Mouse (Mus musculus): ENCODE measurements at regions not wholly inside any gene's neighbourhood (a gene's known extent, or its start where the extent isn't known, plus 50 kb on each side); places are given as distances from the start of the nearest gene placed in this dataset.
A peak's percentile ranks its signal among the peaks of the same experiment; 100 is the strongest.

DNA sequence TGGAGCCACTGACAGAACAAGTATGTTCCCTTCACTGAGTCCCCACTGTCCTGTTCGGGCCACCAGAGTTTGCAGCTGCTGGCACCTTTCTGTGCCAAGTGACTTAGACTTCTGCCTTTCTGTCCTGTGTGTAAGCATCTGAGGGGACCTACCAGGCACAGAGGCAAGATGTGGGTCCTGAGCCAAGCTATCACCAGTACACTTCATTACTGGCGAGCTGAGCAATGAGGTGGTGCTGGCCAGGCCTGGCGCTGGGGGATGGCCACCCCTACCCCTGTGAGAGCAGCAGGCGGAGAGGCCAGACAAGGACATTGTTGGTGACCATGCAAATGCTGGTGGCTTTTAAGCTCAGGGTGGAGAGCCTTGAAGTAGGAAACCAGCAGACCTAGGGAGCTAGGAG is 87.6 kb upstream of the Mrps6 start:
- Histone ChIP-seq H3K9ac (ENCODE audit: low read length) (0 out of 2 replicates have a peak overlapping the region, but pooled peaks have one; percentile 17), H3K4me1 (ENCODE audit: control insufficient read depth, insufficient read depth, low read length) (peaks cover 12% of the 10 kb centered on the region), H3K4me3 (ENCODE audit: low read length) (no peak overlapping the region), H3K4me2 (ENCODE audit: low read depth, low read length) (no peak overlapping the region), H3K27ac (ENCODE audit: low read length) (peak overlapping the region; percentile 64), H3K36me3 (ENCODE audit: control insufficient read depth, insufficient read depth) (no peaks in the 10 kb centered on the region), H3K9me3 (replicated peaks; ENCODE audit: control insufficient read depth, low read length) (no peaks in the 10 kb centered on the region), H3K27me3 (ENCODE audit: control insufficient read depth, insufficient read depth, low read length) (no peaks in the 10 kb centered on the region)
- 37% methylated on average over 4 of the region's 4 CpGs for WGBS
- ATAC-seq (replicated peaks; ENCODE audit: extremely low read depth, insufficient read depth, low FRiP score) = no peak; the same call in 1 of the 2 replicates

DNA sequence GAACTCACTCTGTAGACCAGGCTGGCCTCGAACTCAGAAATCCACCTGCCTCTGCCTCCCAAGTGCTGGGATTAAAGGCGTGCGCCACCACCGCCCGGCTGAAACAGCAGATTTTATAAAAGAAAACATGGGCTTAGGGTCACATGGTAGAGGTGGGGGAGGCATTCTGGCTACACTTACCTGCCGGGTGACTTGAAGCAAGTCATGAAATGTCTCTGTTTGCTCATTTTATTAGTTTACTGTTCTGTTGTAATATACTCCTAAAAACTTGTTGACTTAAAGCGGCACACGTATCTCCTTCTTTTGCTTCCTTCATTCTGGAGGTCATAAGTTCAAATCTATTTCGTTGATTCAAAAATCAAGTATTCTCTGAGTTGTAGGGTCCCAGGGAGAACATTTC is 84.9 kb upstream of the Mrps6 start:
- H3K36me3 ChIP-seq (ENCODE audit: control insufficient read depth, insufficient read depth) = no peaks in the 10 kb centered on the region
- H3K9me3 ChIP-seq (replicated peaks; ENCODE audit: control insufficient read depth, low read length) = no peaks in the 10 kb centered on the region
- no peaks in the 10 kb centered on the region for H3K27me3 ChIP-seq (ENCODE audit: control insufficient read depth, insufficient read depth, low read length)
- H3K4me1 ChIP-seq (ENCODE audit: control insufficient read depth, insufficient read depth, low read length) = peaks cover 12% of the 10 kb centered on the region
- H3K4me2 ChIP-seq (ENCODE audit: low read depth, low read length) = no peak overlapping the region
- H3K27ac ChIP-seq (ENCODE audit: low read length) = no peak overlapping the region
- H3K9ac ChIP-seq (ENCODE audit: low read length) = no peak overlapping the region
- WGBS = 88% methylated on average over 8 of the region's 9 CpGs
- ATAC-seq (replicated peaks; ENCODE audit: extremely low read depth, insufficient read depth, low FRiP score) = no peak
- H3K4me3 ChIP-seq (ENCODE audit: low read length) = no peak overlapping the region

DNA sequence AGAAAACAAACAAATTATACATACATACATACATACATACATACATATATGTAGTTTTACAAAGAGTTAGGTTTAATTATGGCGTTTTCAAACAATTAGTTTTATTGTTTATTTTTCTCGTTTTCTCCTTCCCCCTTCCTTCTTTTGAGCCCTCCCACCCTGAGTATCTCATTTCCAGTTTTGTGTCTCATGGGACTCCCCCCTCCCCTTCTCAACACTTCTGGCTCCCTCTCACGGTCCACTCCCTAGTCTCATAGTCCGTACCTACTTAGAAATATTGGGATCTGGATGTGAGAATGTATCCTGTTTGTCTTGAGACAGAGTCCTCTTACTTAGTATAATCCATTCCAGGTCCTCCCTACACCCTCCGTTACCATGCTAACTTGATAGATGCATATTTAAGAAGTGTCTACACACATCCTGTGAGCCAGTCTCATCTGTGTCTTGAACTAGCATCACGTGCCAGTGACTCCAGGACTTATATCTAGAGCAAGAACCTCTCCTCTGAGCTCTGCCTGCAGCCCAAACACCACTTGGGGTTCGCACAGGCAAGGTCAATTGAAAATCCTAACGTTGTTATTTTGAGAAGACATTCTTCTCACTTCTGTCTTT is 81.8 kb upstream of the Mrps6 start:
- Histone ChIP-seq H3K4me2 (ENCODE audit: low read depth, low read length) (no peak overlapping the region), H3K9ac (ENCODE audit: low read length) (no peak overlapping the region), H3K9me3 (replicated peaks; ENCODE audit: control insufficient read depth, low read length) (no peaks in the 10 kb centered on the region), H3K4me3 (ENCODE audit: low read length) (no peak overlapping the region), H3K4me1 (ENCODE audit: control insufficient read depth, insufficient read depth, low read length) (peaks cover 8% of the 10 kb centered on the region), H3K36me3 (ENCODE audit: control insufficient read depth, insufficient read depth) (no peaks in the 10 kb centered on the region), H3K27ac (ENCODE audit: low read length) (no peak overlapping the region), H3K27me3 (ENCODE audit: control insufficient read depth, insufficient read depth, low read length) (no peaks in the 10 kb centered on the region)
- 59% methylated on average over 8 of the region's 8 CpGs for WGBS
- no peak for ATAC-seq (replicated peaks; ENCODE audit: extremely low read depth, insufficient read depth, low FRiP score)

DNA sequence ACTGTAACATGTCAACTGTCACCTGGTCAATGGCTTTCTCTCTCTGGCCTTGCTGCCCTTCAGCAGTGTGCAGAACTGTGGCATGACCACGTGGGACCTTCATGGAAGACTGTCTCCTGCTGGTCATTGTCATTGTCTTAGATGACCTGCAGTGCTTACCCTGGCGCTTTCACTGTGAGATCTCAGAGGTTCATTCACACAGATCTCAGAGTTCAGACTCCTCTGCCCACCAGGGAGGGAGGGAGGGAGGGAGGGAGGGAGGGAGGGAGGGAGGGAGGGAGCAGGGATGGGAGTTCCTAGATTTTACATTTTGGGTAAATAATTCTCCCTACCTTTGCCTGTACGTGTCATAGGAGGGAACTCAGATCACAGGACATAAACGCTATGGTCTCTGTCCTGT is 79.6 kb upstream of the Mrps6 start:
- 0 out of 2 replicates have a peak overlapping the region, but pooled peaks have one; percentile 46 for H3K27ac ChIP-seq (ENCODE audit: low read length)
- peaks cover 8% of the 10 kb centered on the region for H3K4me1 ChIP-seq (ENCODE audit: control insufficient read depth, insufficient read depth, low read length)
- no peak overlapping the region for H3K4me2 ChIP-seq (ENCODE audit: low read depth, low read length)
- H3K4me3 ChIP-seq (ENCODE audit: low read length) = no peak overlapping the region
- H3K27me3 ChIP-seq (ENCODE audit: control insufficient read depth, insufficient read depth, low read length) = no peaks in the 10 kb centered on the region
- H3K9ac ChIP-seq (ENCODE audit: low read length) = no peak overlapping the region
- H3K36me3 ChIP-seq (ENCODE audit: control insufficient read depth, insufficient read depth) = no peaks in the 10 kb centered on the region
- H3K9me3 ChIP-seq (replicated peaks; ENCODE audit: control insufficient read depth, low read length) = no peaks in the 10 kb centered on the region
- WGBS = 28% methylated on average over 4 of the region's 4 CpGs
- ATAC-seq (replicated peaks; ENCODE audit: extremely low read depth, insufficient read depth, low FRiP score) = no peak

DNA sequence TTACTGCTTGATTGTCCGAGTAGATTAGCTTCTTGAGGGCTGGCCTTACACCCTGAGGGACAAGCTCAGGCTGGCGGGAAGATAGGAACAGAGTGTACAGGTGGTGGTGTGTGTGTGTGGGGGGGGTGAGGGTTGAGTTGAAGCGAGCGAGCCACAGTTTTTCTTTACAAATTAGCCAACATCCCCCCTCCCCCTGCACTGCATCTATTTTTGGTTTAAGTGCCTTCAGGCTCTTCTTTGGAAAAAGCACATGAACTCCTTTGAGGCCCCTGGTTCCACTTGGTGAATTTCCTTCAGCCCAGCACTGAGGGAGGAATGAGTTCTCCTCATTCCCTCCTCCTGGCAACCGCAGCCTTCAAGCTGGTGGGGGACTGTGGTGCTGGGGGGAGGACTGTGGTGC is 79.2 kb upstream of the Mrps6 start:
- Histone ChIP-seq H3K9me3 (replicated peaks; ENCODE audit: control insufficient read depth, low read length) (no peaks in the 10 kb centered on the region), H3K4me1 (ENCODE audit: control insufficient read depth, insufficient read depth, low read length) (peaks cover 8% of the 10 kb centered on the region), H3K4me3 (ENCODE audit: low read length) (no peak overlapping the region), H3K27ac (ENCODE audit: low read length) (0 out of 2 replicates have a peak overlapping the region, but pooled peaks have one; percentile 46), H3K9ac (ENCODE audit: low read length) (no peak overlapping the region), H3K4me2 (ENCODE audit: low read depth, low read length) (no peak overlapping the region), H3K36me3 (ENCODE audit: control insufficient read depth, insufficient read depth) (no peaks in the 10 kb centered on the region), H3K27me3 (ENCODE audit: control insufficient read depth, insufficient read depth, low read length) (no peaks in the 10 kb centered on the region)
- 33% methylated on average over 5 of the region's 5 CpGs for WGBS
- peak; percentile 69; the same call in 1 of the 2 replicates for ATAC-seq (replicated peaks; ENCODE audit: extremely low read depth, insufficient read depth, low FRiP score)

DNA sequence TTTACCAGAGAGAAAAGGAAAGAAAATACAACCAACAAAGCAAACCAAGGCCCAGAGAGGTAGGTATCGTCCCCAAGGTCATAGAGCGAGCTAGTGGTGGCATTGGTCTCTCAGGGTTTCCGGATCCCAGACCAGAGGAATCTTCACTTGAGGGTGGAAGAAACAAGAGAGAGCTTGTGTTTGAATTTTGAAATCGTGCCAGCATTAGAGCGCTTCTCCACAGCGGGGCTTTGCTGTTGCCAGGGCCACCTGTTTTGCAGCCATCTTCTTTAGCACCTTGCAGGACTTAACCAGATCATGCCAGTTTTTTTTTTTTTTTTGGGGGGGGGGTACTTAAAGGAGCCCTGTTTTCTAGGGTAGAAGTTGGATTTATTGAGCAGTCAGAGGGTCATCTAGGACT is 77.6 kb upstream of the Mrps6 start:
- no peak overlapping the region for H3K4me3 ChIP-seq (ENCODE audit: low read length)
- H3K9ac ChIP-seq (ENCODE audit: low read length) = no peak overlapping the region
- no peak for ATAC-seq (replicated peaks; ENCODE audit: extremely low read depth, insufficient read depth, low FRiP score)
- H3K4me1 ChIP-seq (ENCODE audit: control insufficient read depth, insufficient read depth, low read length) = peaks cover 8% of the 10 kb centered on the region
- WGBS = 81% methylated on average over 6 of the region's 6 CpGs
- H3K36me3 ChIP-seq (ENCODE audit: control insufficient read depth, insufficient read depth) = no peaks in the 10 kb centered on the region
- H3K4me2 ChIP-seq (ENCODE audit: low read depth, low read length) = no peak overlapping the region
- H3K9me3 ChIP-seq (replicated peaks; ENCODE audit: control insufficient read depth, low read length) = no peaks in the 10 kb centered on the region
- no peak overlapping the region for H3K27ac ChIP-seq (ENCODE audit: low read length)
- no peaks in the 10 kb centered on the region for H3K27me3 ChIP-seq (ENCODE audit: control insufficient read depth, insufficient read depth, low read length)

DNA sequence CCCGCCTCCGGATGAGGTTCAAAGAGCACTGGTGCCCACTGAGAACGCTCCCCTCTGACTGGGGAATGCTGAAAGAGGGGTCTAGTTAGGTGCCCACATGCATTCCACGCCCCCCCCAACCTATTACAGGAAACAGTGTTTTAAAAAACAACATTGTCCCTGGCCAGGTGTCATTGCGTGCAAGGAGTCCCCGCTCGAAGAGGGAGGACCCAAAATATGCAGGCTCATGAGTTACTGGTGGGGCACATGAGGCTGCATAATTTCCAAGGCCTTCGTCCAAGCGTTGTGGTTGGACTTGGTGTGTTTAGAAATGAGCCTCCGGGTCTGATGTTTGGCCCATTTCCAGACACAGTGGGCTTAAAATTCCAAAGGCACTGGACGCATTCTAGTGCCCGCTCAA is 72.9 kb upstream of the Mrps6 start:
- no peak for ATAC-seq (replicated peaks; ENCODE audit: extremely low read depth, insufficient read depth, low FRiP score)
- 82% methylated on average over 12 of the region's 12 CpGs for WGBS
- Histone ChIP-seq H3K9ac (ENCODE audit: low read length) (no peak overlapping the region), H3K27me3 (ENCODE audit: control insufficient read depth, insufficient read depth, low read length) (no peaks in the 10 kb centered on the region), H3K4me2 (ENCODE audit: low read depth, low read length) (no peak overlapping the region), H3K4me3 (ENCODE audit: low read length) (no peak overlapping the region), H3K9me3 (replicated peaks; ENCODE audit: control insufficient read depth, low read length) (no peaks in the 10 kb centered on the region), H3K4me1 (ENCODE audit: control insufficient read depth, insufficient read depth, low read length) (peaks cover 3% of the 10 kb centered on the region; the same call in 1 of the 2 replicates), H3K27ac (ENCODE audit: low read length) (no peak overlapping the region), H3K36me3 (ENCODE audit: control insufficient read depth, insufficient read depth) (no peaks in the 10 kb centered on the region)

DNA sequence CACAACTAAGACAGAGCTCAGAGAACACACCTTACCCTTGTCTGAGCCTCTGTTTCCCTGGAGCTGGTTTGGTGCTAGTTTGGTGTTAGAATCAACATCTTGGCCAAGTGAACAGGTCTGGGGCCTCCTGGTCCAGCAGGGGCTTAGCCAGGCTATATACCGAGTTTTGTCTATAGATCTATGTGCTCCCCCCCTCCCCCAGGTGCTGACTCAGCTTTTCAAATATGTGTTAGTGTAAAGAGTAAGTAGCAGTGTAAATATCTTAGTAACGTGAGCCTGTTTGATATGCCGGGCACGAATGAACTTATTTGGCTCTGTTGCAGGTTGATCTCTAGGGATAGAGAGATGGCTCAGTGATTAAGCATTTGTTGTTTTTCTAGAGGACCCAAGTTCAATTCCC is 68.7 kb upstream of the Mrps6 start:
- no peak overlapping the region for H3K4me3 ChIP-seq (ENCODE audit: low read length)
- H3K4me1 ChIP-seq (ENCODE audit: control insufficient read depth, insufficient read depth, low read length) = no peaks in the 10 kb centered on the region
- no peak for ATAC-seq (replicated peaks; ENCODE audit: extremely low read depth, insufficient read depth, low FRiP score)
- no peaks in the 10 kb centered on the region for H3K9me3 ChIP-seq (replicated peaks; ENCODE audit: control insufficient read depth, low read length)
- WGBS = 79% methylated on average over 4 of the region's 4 CpGs
- no peak overlapping the region for H3K27ac ChIP-seq (ENCODE audit: low read length)
- no peaks in the 10 kb centered on the region for H3K36me3 ChIP-seq (ENCODE audit: control insufficient read depth, insufficient read depth)
- no peaks in the 10 kb centered on the region for H3K27me3 ChIP-seq (ENCODE audit: control insufficient read depth, insufficient read depth, low read length)
- no peak overlapping the region for H3K9ac ChIP-seq (ENCODE audit: low read length)
- no peak overlapping the region for H3K4me2 ChIP-seq (ENCODE audit: low read depth, low read length)

DNA sequence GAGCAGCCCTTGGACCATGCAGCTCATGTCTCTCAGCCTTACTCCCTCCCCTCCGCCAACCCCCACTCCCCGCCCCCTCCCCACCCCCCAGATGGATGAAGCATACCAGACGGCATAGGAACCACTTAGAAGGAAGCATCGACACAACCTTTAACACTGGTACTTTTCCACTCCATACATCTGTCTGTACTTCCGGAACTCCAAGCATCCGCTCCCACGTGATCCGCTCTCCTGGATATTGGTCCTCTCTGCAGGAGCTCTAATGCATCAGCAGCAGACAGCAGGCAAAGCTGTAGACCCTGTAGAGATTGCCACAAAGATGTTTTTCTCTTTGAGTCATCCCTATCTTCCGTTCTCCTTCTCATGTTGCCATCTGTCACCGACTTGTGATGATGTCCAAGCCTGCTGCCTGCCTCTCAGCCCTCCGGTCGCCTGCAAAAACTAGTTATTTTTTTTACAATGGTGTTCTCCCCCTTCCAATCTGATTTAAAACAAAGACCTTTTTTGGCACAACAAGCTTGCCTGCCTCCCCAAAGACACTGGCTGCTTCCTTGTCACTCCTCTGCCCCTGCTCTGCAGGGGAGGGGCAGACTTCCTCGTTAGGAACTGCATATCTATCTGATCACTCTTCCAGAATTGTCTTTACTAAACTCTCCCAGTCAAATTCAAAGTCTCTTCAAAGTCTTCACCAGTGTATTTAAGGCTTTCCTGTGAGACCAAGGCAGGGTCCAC is 62.4 kb upstream of the Mrps6 start:
- Histone ChIP-seq H3K27ac (ENCODE audit: low read length) (peak overlapping the region; percentile 2; the same call in 1 of the 2 replicates), H3K36me3 (ENCODE audit: control insufficient read depth, insufficient read depth) (no peaks in the 10 kb centered on the region), H3K27me3 (ENCODE audit: control insufficient read depth, insufficient read depth, low read length) (no peaks in the 10 kb centered on the region), H3K4me3 (ENCODE audit: low read length) (peak overlapping the region; percentile 32), H3K4me2 (ENCODE audit: low read depth, low read length) (peak overlapping the region; percentile 64), H3K9me3 (replicated peaks; ENCODE audit: control insufficient read depth, low read length) (no peaks in the 10 kb centered on the region), H3K9ac (ENCODE audit: low read length) (no peak overlapping the region), H3K4me1 (ENCODE audit: control insufficient read depth, insufficient read depth, low read length) (peaks cover 10% of the 10 kb centered on the region)
- peak; percentile 78 for ATAC-seq (replicated peaks; ENCODE audit: extremely low read depth, insufficient read depth, low FRiP score)
- 4% methylated on average over 13 of the region's 13 CpGs for WGBS
